Mouse (Mus musculus): Measurements from ENCODE around the gene Pgp. TPM values are rescaled to one million over a fixed set of nuclear protein-coding genes. Genes with fewer than 3 reads are reported as not detected.

The Pgp gene
- total and polyA plus RNA-seq, 2 experiments from 2014 or later = 50.1 to 86.8 TPM

DNA sequence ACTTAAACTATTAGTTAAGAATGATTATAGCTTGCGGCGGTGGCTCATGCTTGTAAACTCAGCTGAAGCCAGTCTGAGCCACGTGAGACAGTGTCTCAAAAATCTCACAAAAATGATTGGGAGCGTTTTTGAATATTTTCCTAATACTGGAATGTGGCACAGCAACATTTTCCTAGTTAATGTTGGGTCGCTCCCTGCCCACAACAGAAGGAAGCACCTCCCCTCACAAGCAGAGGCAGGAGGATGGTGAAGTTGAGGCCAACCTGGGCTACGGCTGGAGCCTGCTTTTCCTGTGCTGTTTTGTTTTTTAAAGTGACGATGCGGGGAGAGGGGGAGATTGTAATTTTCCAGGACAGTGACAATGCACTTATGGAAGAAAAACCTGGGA is 43.0 kb upstream of the Pgp start:
- H3K9me3 ChIP-seq (ENCODE audit: low read length) = no peaks in the 10 kb centered on the region
- peak; percentile 7 for DNase-seq (ENCODE audit: low spot score)
- peak overlapping the region; percentile 68; the same call in 1 of the 2 replicates for H3K9ac ChIP-seq (replicated peaks; ENCODE audit: low read length, poor library complexity, severe bottlenecking)
- H3K4me1 ChIP-seq (ENCODE audit: insufficient read depth, low read length) = no peaks in the 10 kb centered on the region
- WGBS = 7% methylated on average over 8 of the region's 8 CpGs
- peaks cover 22% of the 10 kb centered on the region for H3K36me3 ChIP-seq (ENCODE audit: insufficient read depth, low read length)
- no peak for ATAC-seq (ENCODE audit: low FRiP score)
- peak overlapping the region; percentile 87 for H3K27ac ChIP-seq (ENCODE audit: low read depth, low read length)
- H3K27me3 ChIP-seq (ENCODE audit: insufficient read depth, low read length) = no peaks in the 10 kb centered on the region
- H3K4me2 ChIP-seq (ENCODE audit: low read depth, low read length, poor library complexity, severe bottlenecking) = peak overlapping the region; percentile 72
- TF ChIP-seq CTCF (IDR thresholded peaks at IDR 0.05) = no peak
- peak overlapping the region; percentile 51 for H3K4me3 ChIP-seq (ENCODE audit: low read depth, low read length)

DNA sequence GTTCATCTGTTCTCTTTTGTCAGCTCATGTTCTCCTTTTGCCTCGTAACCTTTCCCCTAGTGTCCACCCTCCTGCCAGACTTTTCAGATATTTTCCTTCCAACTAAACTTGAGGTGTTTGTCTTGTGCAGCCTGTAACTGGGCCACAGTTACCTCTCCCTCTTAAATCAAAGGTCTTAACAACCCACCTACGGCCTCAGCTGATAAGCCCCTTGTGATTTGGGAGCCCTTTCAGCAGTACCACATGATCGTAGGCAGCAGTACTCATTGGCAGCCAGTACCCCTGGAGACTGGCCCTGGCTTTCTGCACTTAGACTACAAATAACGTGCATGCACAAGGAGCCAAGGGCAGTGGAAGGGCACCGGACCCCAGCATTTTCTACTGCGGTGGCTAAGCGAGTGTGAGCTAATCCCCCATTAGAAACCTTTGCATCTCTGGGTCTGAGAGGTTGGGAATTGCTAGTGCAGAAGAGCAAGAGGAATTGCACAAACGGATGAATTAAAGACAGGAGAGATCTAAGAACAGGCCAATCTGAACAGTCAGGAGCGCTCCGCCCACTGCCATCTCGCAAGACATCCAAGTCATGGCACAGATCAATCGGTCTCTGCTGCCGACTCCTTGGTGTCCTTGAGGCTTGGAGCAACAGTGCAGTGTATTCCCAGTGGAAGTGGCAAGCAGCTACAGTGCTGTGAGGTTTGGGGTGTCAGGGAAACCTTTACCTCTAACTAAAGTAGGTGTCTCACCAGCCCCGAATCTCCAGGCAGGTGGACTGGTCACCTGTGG is 40.8 kb upstream of the Pgp start:
- no peaks in the 10 kb centered on the region for H3K27me3 ChIP-seq (ENCODE audit: insufficient read depth, low read length)
- H3K9ac ChIP-seq (replicated peaks; ENCODE audit: low read length, poor library complexity, severe bottlenecking) = no peak overlapping the region
- peak; percentile 50 for DNase-seq (ENCODE audit: low spot score)
- no peak for TF ChIP-seq CTCF (IDR thresholded peaks at IDR 0.05)
- no peaks in the 10 kb centered on the region for H3K4me1 ChIP-seq (ENCODE audit: insufficient read depth, low read length)
- no peaks in the 10 kb centered on the region for H3K9me3 ChIP-seq (ENCODE audit: low read length)
- ATAC-seq (ENCODE audit: low FRiP score) = no peak
- no peak overlapping the region for H3K27ac ChIP-seq (ENCODE audit: low read depth, low read length)
- no peak overlapping the region for H3K4me3 ChIP-seq (ENCODE audit: low read depth, low read length)
- WGBS = 69% methylated on average over 14 of the region's 14 CpGs
- peaks cover 3% of the 10 kb centered on the region; the same call in 1 of the 2 replicates for H3K36me3 ChIP-seq (ENCODE audit: insufficient read depth, low read length)
- no peak overlapping the region for H3K4me2 ChIP-seq (ENCODE audit: low read depth, low read length, poor library complexity, severe bottlenecking)

DNA sequence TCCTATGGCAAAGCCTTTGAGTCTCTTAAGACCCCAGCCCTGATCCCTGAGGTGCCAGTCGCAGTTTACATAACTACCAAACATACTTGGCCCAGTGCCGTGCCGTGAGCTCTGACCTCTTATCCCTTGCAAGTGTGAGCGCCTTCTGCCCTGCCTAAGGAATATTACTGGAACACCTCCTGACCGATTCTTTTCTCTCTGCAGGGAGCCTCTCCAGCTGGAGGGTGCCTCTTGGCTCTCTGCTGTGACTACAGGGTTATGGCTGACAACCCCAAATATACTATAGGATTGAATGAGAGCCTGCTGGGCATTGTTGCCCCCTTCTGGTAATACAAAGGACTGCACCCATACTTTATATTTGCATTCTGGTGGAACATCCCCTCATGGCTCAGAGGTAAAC is 33.2 kb upstream of the Pgp start:
- no peaks in the 10 kb centered on the region for H3K9me3 ChIP-seq (ENCODE audit: low read length)
- no peaks in the 10 kb centered on the region for H3K27me3 ChIP-seq (ENCODE audit: insufficient read depth, low read length)
- no peaks in the 10 kb centered on the region for H3K4me1 ChIP-seq (ENCODE audit: insufficient read depth, low read length)
- H3K4me3 ChIP-seq (ENCODE audit: low read depth, low read length) = no peak overlapping the region
- H3K4me2 ChIP-seq (ENCODE audit: low read depth, low read length, poor library complexity, severe bottlenecking) = no peak overlapping the region
- peaks cover 34% of the 10 kb centered on the region for H3K36me3 ChIP-seq (ENCODE audit: insufficient read depth, low read length)
- DNase-seq (ENCODE audit: low spot score) (peak; percentile 40), ATAC-seq (ENCODE audit: low FRiP score) (peak; percentile 33; the same call in 1 of the 2 replicates)
- no peak overlapping the region for H3K9ac ChIP-seq (replicated peaks; ENCODE audit: low read length, poor library complexity, severe bottlenecking)
- 74% methylated on average over 5 of the region's 5 CpGs for WGBS
- TF ChIP-seq CTCF (IDR thresholded peaks at IDR 0.05) = peak; percentile 88
- H3K27ac ChIP-seq (ENCODE audit: low read depth, low read length) = no peak overlapping the region

DNA sequence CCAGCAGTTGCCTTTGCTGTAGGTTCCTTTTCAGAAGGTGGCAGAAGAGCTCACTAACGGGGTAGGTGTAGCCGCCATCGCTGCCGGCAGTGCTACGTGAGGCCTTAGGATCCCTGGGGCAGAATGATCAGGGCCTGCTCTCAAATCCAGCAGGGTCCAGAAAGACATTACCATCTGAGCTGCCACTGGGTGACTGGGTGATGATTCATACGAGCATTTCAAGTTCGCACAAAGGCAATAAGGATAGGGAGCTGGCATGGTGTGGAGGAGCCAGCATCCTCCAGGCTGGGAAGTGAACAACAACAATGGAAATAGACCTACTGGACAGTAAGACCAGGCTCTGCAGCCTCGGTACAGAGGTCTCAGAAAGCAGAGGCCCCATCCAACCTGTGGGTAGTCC is 29.8 kb upstream of the Pgp start:
- no peaks in the 10 kb centered on the region for H3K9me3 ChIP-seq (ENCODE audit: low read length)
- no peak overlapping the region for H3K4me3 ChIP-seq (ENCODE audit: low read depth, low read length)
- H3K9ac ChIP-seq (replicated peaks; ENCODE audit: low read length, poor library complexity, severe bottlenecking) = no peak overlapping the region
- H3K36me3 ChIP-seq (ENCODE audit: insufficient read depth, low read length) = peaks cover 66% of the 10 kb centered on the region
- no peak overlapping the region for H3K4me2 ChIP-seq (ENCODE audit: low read depth, low read length, poor library complexity, severe bottlenecking)
- no peak for TF ChIP-seq CTCF (IDR thresholded peaks at IDR 0.05)
- no peak overlapping the region for H3K27ac ChIP-seq (ENCODE audit: low read depth, low read length)
- no peak for DNase-seq (ENCODE audit: low spot score)
- no peaks in the 10 kb centered on the region for H3K27me3 ChIP-seq (ENCODE audit: insufficient read depth, low read length)
- 90% methylated on average over 8 of the region's 8 CpGs for WGBS
- H3K4me1 ChIP-seq (ENCODE audit: insufficient read depth, low read length) = no peaks in the 10 kb centered on the region
- ATAC-seq (ENCODE audit: low FRiP score) = no peak

DNA sequence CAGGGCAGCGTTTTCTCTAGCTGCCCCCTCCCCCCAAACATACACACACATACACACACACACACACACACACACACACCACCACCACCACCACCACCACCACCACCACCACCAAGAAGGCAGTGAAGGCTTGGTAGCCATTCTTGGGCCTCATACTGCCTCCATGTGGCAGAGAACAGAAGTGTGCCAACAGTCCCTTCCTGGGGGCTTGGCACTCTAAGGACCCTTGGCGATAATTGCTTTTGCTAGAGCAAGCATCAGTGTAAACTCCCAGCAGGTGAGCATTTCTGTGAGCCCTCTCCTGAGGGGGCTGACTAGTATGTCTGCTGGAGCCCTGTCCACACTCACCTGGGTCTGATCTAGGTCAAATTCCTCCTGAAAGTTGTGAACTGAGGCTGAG is 29.0 kb upstream of the Pgp start:
- H3K4me2 ChIP-seq (ENCODE audit: low read depth, low read length, poor library complexity, severe bottlenecking) = no peak overlapping the region
- DNase-seq (ENCODE audit: low spot score) (peak; percentile 31), ATAC-seq (ENCODE audit: low FRiP score) (no peak)
- peak; percentile 60 for TF ChIP-seq CTCF (IDR thresholded peaks at IDR 0.05)
- peaks cover 74% of the 10 kb centered on the region for H3K36me3 ChIP-seq (ENCODE audit: insufficient read depth, low read length)
- no peaks in the 10 kb centered on the region for H3K27me3 ChIP-seq (ENCODE audit: insufficient read depth, low read length)
- H3K4me1 ChIP-seq (ENCODE audit: insufficient read depth, low read length) = no peaks in the 10 kb centered on the region
- no peak overlapping the region for H3K27ac ChIP-seq (ENCODE audit: low read depth, low read length)
- 41% methylated on average over 2 of the region's 2 CpGs for whole genome bisulfite sequencing
- no peak overlapping the region for H3K4me3 ChIP-seq (ENCODE audit: low read depth, low read length)
- H3K9me3 ChIP-seq (ENCODE audit: low read length) = no peaks in the 10 kb centered on the region
- H3K9ac ChIP-seq (replicated peaks; ENCODE audit: low read length, poor library complexity, severe bottlenecking) = no peak overlapping the region

DNA sequence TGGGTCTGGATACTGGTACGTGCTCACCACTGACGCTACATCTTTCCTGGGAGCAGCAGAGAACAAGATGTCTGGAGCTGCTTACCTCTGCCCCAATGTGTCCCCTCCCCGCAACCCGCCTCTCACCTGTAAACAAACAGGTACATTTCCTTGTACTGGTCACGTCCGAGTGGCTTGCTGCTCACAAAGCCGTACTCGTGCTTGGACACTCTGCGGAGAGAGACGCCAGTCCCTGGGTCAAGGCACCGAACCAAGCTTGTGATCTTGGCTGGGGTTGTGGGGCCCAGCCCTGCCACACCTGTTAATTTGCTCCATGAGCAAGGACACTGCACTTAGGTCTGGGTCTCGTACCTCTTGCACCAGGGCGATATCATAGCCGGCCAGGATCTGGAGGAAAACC is 28.1 kb upstream of the Pgp start:
- no peak for ATAC-seq (ENCODE audit: low FRiP score)

More for the DNA sequence above, 28.1 kb upstream of the Pgp start:
- no peak for TF ChIP-seq CTCF (IDR thresholded peaks at IDR 0.05)
- Histone ChIP-seq H3K36me3 (ENCODE audit: insufficient read depth, low read length) (peaks cover 83% of the 10 kb centered on the region), H3K9me3 (ENCODE audit: low read length) (no peaks in the 10 kb centered on the region), H3K4me1 (ENCODE audit: insufficient read depth, low read length) (no peaks in the 10 kb centered on the region), H3K4me3 (ENCODE audit: low read depth, low read length) (no peak overlapping the region), H3K9ac (replicated peaks; ENCODE audit: low read length, poor library complexity, severe bottlenecking) (no peak overlapping the region), H3K4me2 (ENCODE audit: low read depth, low read length, poor library complexity, severe bottlenecking) (no peak overlapping the region), H3K27me3 (ENCODE audit: insufficient read depth, low read length) (no peaks in the 10 kb centered on the region), H3K27ac (ENCODE audit: low read depth, low read length) (no peak overlapping the region)
- WGBS = 92% methylated on average over 14 of the region's 14 CpGs
- no peak for DNase-seq (ENCODE audit: low spot score)
